Mouse (Mus musculus) mouse embryonic stem cell (cell line): Measurements from ENCODE around the gene Gse1.

ENCODE experiments used
- in situ Hi-C, 2 experiments: fragments of 300-500 bp; cut with MboI; formaldehyde crosslinking; loops; 1 replicate in 1 of 2; 3 replicates in 1 of 2; pipeline ENCODE4 v1.14.3; 2019 to 2020; ENCODE audit warnings: low sequenced_read_pairs in 2 of 2, low pct_unique_long_range_greater_than_20kb in 1 of 2, mixed read lengths in 1 of 2; ENCODE audit not compliant: unreplicated experiment in 1 of 2

The Gse1 gene

GRCm38 (mm10) chr8:120534080-120534479 is 305.8 kb downstream of the Gse1 start:
- in situ Hi-C loops: no loop called here

GRCm38 (mm10) chr8:120534504-120535368 is 306.5 kb downstream of the Gse1 start:
- in situ Hi-C loops: no loop called here

GRCm38 (mm10) chr8:120535452-120536305 is 307.4 kb downstream of the Gse1 start:
- in situ Hi-C loops: no loop called here

GRCm38 (mm10) chr8:120536306-120537206 is 308.3 kb downstream of the Gse1 start:
- in situ Hi-C loops: no loop called here

- in situ Hi-C loops: no loop called here
Observed at GRCm38 (mm10) chr8:120537207-120537817, 309.1 kb downstream of the Gse1 start.

GRCm38 (mm10) chr8:120537818-120538396 is 309.7 kb downstream of the Gse1 start:
- in situ Hi-C loops: no loop called here

GRCm38 (mm10) chr8:120538397-120539240 is 310.4 kb downstream of the Gse1 start:
- in situ Hi-C loops: no loop called here

GRCm38 (mm10) chr8:120539381-120539774 is 311.1 kb downstream of the Gse1 start:
- in situ Hi-C loops: no loop called here

- in situ Hi-C loops: no loop called here
Observed at GRCm38 (mm10) chr8:120539775-120540625, 311.7 kb downstream of the Gse1 start.

- in situ Hi-C loops: no loop called here
Observed at GRCm38 (mm10) chr8:120542995-120543394, 314.7 kb downstream of the Gse1 start.

GRCm38 (mm10) chr8:120543416-120544055 is 315.3 kb downstream of the Gse1 start:
- in situ Hi-C loops: no loop called here

GRCm38 (mm10) chr8:120544155-120544554 is 315.9 kb downstream of the Gse1 start:
- in situ Hi-C loops: no loop called here

- in situ Hi-C loops: no loop called here
Observed at GRCm38 (mm10) chr8:120547562-120547961, 319.3 kb downstream of the Gse1 start.

- in situ Hi-C loops: no loop called here
Observed at GRCm38 (mm10) chr8:120548313-120548761, 320.1 kb downstream of the Gse1 start.

GRCm38 (mm10) chr8:120549321-120549921 is 321.2 kb downstream of the Gse1 start:
- in situ Hi-C loops: no loop called here
